Mouse (Mus musculus) left cerebral cortex, adult 2 months (tissue): Measurements from ENCODE around the gene Slc19a2. TPM values are rescaled to one million over a fixed set of nuclear protein-coding genes. Genes with fewer than 3 reads are reported as not detected.

ENCODE experiments used
- DNase-seq, 2 experiments: peaks; one replicate each; pipeline ENCODE4 v3.0.0; 2021 to 2022; ENCODE audit warnings: low spot score in 2 of 2, mixed read lengths in 1 of 2; ENCODE audit errors: extremely low spot score in 1 of 2
- H3K27ac ChIP-seq: fragments of 200-600 bp; 2 replicates; pipeline ENCODE4 v1.8.1; 2022
- H3K4me3 ChIP-seq: fragments of 200-600 bp; 2 replicates; pipeline ENCODE4 v1.8.1; 2022
- CTCF ChIP-seq: fragments of 200-600 bp; IDR thresholded peaks from 2 replicates; pipeline ENCODE4 v1.8.1; 2022; ENCODE audit warnings: antibody characterized with exemption, mild to moderate bottlenecking, moderate library complexity
- intact Hi-C: fragments of 180-260 bp; cut with DNase I; formaldehyde crosslinking; loops from one replicate; pipeline ENCODE4 v1.15.1; 2025
- total RNA-seq, 2 experiments: library from RNA; stranded (reverse); gene quantifications; 2 replicates each; pipeline ENCODE4 v1.2.3; 2021

The Slc19a2 gene
- total RNA-seq, 2 experiments from 2014 or later: 14.4 to 16.2 TPM

DNA sequence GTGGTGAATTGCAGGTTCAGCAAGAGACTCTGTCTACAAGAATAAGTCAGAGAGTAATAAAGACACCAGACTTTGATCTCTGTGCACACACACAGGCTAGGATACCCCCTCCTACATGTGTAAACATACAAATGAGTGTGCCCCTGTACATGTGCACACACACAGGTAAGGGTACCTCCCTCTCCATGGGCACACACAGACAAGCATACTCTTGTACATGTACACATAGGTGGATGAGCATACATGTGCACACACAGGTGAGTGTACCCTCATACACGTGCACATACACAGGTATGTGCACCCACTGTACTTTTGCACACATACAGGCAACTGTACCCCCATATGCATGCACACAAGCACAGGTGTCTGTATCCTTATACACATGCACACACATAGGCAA, 15.4 kb upstream of the Slc19a2 start:
- no peak for DNase-seq
- no peak for TF ChIP-seq CTCF
- no peak overlapping the region for H3K27ac ChIP-seq
- intact Hi-C loops: no loop called here
- no peak overlapping the region for H3K4me3 ChIP-seq

DNA sequence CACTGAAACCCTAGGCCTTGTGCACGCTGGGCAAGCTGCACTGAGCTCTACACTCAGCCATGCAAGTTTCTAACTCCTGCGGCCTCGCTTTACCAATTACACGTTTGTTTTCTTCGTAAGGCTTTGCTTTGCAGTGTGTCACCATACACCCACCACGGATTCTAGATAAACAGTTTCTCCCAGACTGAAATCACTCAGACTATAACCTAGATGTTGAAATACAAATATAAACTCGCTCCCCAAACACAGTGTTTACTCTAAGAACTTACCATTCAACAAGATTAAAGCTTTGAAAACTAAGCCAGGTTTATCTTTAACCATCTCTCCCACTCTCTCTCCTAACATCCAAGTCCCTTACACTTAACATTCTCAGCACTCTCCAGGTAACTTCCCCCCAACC, 13.8 kb upstream of the Slc19a2 start:
- no peak for TF ChIP-seq CTCF
- intact Hi-C loops: no loop called here
- no peak overlapping the region for H3K4me3 ChIP-seq
- DNase-seq: no peak
- H3K27ac ChIP-seq: no peak overlapping the region

DNA sequence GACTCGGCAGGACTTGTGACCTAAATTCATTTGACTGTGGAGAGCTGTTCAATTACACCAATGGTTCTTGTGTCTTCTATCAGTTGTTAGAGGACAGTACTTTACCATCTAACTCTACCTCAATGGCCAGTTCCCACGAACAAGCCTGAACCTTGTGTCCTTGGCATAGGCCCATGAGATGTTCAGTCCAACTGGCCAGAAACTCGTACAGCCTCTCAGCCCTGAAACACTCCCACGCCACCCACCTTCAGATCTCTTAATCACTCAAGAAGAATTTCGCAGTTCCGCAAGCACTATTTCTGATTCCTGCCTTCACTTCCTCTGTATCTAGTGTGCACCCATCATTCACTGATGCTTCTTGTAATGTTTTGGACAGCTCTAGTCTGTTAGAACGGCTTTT, 12.8 kb upstream of the Slc19a2 start:
- Histone ChIP-seq H3K27ac (no peak overlapping the region), H3K4me3 (no peak overlapping the region)
- TF ChIP-seq CTCF: no peak
- DNase-seq: no peak
- intact Hi-C loops: no loop called here

DNA sequence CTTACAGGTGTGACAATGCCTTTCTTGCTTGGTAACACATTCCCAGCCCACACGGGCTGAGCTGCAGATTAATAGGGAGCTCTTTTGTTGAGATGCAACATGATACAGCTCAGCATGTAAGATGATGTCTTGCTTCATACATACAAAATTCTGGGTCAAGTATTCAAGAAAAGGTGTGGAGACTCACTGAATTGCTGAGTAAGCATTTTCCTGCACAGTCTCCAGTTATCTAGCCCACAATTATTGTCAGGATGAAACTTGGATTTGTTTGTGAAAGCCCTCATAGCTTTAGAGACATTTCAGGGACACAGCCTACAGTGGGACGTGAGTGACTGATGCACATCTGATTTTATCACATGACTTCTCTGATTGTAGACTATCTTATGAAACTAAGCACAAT, 7.4 kb upstream of the Slc19a2 start:
- intact Hi-C loops: no loop called here
- no peak for DNase-seq

DNA sequence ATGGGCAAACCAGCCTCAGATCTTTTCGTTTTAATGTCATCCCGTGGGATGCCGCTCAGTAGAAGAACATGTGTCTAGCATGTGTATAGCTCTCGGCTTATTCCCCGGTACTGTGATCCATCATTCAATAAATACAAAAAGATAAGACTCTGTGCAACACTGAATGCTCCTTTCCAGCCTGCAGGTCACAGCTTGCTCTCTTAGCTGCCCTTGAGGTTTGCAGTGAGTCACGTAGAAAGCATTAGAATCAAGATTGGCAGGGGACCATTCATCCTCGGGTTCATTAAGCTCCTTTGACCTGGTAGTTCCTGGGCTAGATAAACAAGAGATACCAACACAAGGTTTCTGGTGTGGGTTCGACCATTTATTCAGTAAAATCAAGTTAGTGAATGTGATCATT, 6.0 kb upstream of the Slc19a2 start:
- no peak overlapping the region for H3K27ac ChIP-seq
- no peak for DNase-seq
- H3K4me3 ChIP-seq: no peak overlapping the region
- TF ChIP-seq CTCF: no peak
- intact Hi-C loops: no loop called here

More for the DNA sequence above, 7.4 kb upstream of the Slc19a2 start:
- Histone ChIP-seq H3K27ac (no peak overlapping the region), H3K4me3 (no peak overlapping the region)
- no peak for TF ChIP-seq CTCF

DNA sequence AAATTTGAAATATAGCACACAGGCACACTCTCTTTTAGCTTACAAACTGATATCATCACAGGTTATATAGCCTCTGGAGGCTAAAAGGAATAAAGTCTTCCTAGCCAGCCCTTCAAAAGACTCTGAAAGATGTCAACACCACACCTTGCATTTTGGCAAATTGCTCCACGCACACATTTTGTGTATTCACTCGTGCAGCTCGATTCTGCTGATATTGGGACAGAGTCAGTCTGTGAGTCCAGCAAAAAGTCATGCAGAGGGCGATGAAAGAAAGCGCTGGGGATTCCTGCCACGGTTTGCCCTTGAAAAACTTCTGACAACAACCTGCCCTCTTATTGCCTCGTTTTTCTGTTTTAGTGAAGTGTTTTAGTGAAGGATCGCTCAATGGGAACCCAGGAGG, 1.4 kb upstream of the Slc19a2 start:
- Histone ChIP-seq H3K27ac (no peak overlapping the region), H3K4me3 (no peak overlapping the region)
- TF ChIP-seq CTCF: no peak
- no peak for DNase-seq
- intact Hi-C loops: loop anchor here (5.0 kb wide), 1 partner anchor 1700 kb away; the partner anchor contains the start of gene Mettl13

DNA sequence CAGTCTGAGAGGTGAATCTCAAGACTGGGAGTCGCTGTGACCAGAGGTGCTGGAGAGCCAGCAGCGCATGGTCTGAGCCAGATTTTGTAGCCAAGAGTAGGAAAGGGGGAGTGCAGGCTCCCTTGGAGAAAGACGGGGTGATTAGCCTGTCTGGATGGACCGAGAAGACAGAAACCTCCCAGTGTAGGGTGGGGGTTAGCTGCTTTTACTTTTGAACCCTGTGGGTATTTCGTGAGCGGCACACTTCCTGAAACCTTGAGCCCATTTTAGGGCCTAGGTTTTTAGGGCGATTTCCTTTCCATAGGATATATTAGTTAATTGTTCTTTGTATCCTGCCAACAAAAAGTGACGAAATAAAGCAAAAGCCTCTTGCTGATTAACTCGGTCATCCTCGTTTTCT, 875 bp upstream of the Slc19a2 start:
- TF ChIP-seq CTCF: no peak
- intact Hi-C loops: loop anchor here (5.0 kb wide), 1 partner anchor 1701 kb away; the partner anchor contains the start of gene Mettl13
- peak overlapping the region; percentile 76 for H3K27ac ChIP-seq
- no peak for DNase-seq
- peak overlapping the region; percentile 87 for H3K4me3 ChIP-seq

DNA sequence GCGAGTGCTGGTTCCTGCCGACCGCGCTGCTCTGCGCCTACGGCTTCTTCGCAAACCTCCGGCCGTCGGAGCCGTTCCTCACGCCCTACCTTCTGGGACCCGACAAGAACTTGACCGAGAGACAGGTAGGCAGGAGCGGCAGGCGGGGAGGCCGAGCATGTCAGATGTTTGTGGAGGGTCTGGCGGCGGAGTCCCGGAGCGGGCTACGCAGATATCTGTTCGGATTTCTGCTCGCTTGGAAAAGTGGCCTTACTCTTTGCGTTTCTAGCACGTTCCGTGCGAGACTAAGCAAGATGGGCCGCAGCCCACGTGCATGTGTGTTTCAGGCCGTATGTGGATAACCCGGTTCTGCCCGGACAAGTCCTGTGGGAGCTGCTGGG, 476 bp downstream of the Slc19a2 start:
- H3K27ac ChIP-seq: peak overlapping the region; percentile 86
- no peak for DNase-seq
- intact Hi-C loops: loop anchor here (1.0 to 5.0 kb wide), 2 partner anchors 26 to 1702 kb away; partner anchors contain the start of genes Ccdc181 and Mettl13
- no peak for TF ChIP-seq CTCF
- H3K4me3 ChIP-seq: peak overlapping the region; percentile 87

DNA sequence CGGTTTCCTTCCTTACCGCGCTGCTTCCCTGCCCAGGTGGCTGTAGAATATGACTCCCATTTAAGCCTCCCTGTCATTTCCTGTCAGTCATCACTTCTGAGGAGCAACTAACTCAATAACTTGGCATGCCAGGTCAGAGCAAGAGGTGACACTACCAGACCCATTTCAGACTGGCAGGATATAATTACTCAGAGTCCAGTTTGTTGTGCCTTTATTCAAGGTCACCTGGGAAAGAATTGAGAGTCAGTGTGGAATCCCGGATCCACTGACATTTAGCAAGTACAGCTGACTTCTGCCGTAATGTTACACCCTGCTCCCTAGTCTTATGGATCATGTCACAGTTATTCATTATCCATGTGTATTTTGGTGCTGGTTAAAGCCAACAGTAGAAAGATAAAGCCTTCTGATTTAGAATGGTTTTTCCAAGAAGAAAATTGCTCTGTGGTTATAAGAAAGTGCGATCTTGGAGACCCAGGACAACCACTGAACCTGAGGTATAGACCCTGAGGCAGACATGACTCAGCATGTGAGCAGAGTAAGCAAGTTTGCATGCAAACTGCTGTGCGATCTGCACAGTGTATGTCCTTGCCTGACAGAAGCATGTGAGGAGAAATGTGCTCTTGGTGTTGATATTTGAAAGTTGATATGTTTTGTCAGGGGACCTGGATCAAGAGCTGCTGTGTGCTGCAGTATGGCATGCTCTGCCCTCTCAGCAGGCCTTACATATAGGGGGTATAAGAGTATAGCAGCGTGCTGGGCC, 1.7 kb downstream of the Slc19a2 start:
- no peak for TF ChIP-seq CTCF
- Histone ChIP-seq H3K27ac (peak overlapping the region; percentile 45), H3K4me3 (peak overlapping the region; percentile 87)
- DNase-seq: no peak
- intact Hi-C loops: no loop called here

DNA sequence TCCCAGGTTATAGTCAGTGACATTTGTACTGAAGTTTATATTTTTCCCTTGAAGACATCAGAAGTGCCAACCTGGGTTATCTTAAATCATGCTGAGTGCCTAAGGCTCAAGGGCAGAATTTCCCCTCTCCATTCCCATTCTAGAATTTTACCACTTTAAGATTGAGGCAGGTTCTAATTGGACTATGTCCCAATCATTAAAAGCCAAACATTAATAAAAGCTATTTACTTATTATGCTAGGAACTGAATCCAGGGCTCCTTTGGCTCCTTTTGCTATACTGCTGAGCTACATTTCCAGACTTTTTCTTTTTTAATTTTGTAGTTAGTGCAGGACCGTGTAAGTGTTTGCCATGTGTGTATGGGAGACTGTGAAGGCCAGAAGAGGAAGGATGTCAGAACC, 2.6 kb downstream of the Slc19a2 start:
- TF ChIP-seq CTCF: no peak
- DNase-seq: no peak
- intact Hi-C loops: no loop called here
- Histone ChIP-seq H3K4me3 (peak overlapping the region; percentile 87; the same call in 1 of the 2 replicates), H3K27ac (no peak overlapping the region)

DNA sequence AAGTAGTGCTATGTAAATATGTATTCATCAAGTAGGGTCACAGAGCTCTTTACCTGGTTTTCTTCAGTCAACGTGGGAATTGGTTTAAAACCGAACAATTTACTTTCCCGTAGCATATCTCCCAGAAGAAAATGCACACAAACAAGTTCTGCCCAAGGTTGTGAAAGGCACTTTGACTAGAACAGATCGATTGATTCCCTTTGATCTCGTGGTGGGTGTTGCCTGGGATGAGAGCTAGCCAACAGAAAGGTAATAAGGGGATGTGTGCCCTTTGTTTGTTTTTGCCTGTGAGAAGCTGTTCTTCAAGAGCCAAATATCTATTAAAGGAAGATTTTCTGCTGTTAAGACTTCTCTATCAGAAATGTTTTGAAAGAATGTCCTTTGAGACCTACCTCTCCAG, 3.7 kb downstream of the Slc19a2 start:
- intact Hi-C loops: no loop called here
- H3K27ac ChIP-seq: no peak overlapping the region
- no peak overlapping the region for H3K4me3 ChIP-seq
- no peak for TF ChIP-seq CTCF
- no peak for DNase-seq

DNA sequence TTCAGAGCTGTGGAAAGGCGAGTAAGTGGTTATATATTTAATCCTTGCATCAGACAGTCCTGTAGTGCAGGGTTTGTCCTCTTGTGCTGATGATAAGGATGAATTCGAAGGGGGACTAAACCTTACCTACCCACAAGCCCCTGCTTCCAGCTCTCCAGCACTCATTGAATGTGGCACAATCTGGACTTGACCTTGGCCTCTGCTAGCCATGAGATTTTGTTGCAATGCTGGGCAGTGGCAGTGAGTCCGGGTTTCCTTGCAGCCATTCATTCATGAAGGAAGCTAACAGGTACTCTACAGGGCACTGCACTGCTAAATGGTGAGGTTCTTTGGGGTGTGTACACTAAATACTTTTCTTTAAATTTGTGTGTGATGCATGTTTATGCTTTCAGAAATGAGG, 6.0 kb downstream of the Slc19a2 start:
- TF ChIP-seq CTCF: no peak
- no peak overlapping the region for H3K27ac ChIP-seq
- no peak overlapping the region for H3K4me3 ChIP-seq
- intact Hi-C loops: no loop called here
- no peak for DNase-seq
